Mouse (Mus musculus) cerebellum, adult 2 months (tissue): Measurements from ENCODE around the gene Spindoc. TPM values are rescaled to one million over a fixed set of nuclear protein-coding genes. Genes with fewer than 3 reads are reported as not detected.
"Not testable (repeated sequence)": the region's sequence is repeated elsewhere in the genome, so short reads cannot be mapped to it uniquely, and the experiment has no call there.

Experiments
- DNase-seq, 2 experiments: peaks; one replicate each; pipeline ENCODE4 v3.0.0; 2021
- H3K27ac ChIP-seq: fragments of 200-500 bp; 2 replicates; pipeline ENCODE4 v1.5.1; 2012; ENCODE audit warnings: low read length, control low read depth, inconsistent platforms; ENCODE audit not compliant: insufficient read depth
- H3K27me3 ChIP-seq: fragments of 200-500 bp; 2 replicates; pipeline ENCODE4 v1.6.1; 2012; ENCODE audit warnings: inconsistent platforms, mild to moderate bottlenecking, low read length, moderate library complexity; ENCODE audit not compliant: control insufficient read depth, insufficient read depth
- H3K4me1 ChIP-seq: fragments of 200-500 bp; 2 replicates; pipeline ENCODE4 v1.6.1; 2011; ENCODE audit warnings: low read length; ENCODE audit not compliant: control insufficient read depth, insufficient read depth
- H3K4me3 ChIP-seq: fragments of 200-500 bp; replicated peaks from 2 replicates; pipeline ENCODE3; 2011; ENCODE audit warnings: mild to moderate bottlenecking, low read depth, low read length, control low read depth; ENCODE audit not compliant: insufficient read depth
- CTCF ChIP-seq: fragments of 200-500 bp; IDR thresholded peaks from 2 replicates; pipeline ENCODE4 v1.5.1; 2011; ENCODE audit warnings: low read depth, mild to moderate bottlenecking, control low read depth, low read length, moderate library complexity, borderline replicate concordance; ENCODE audit not compliant: insufficient read depth
- POLR2A ChIP-seq: fragments of 200-500 bp; IDR thresholded peaks from 2 replicates; pipeline ENCODE4 v1.6.1; 2011; ENCODE audit warnings: low read length, control low read depth, borderline replicate concordance; ENCODE audit not compliant: insufficient read depth
- WGBS: fragments of 180-500 bp; shearing (Covaris S2); methylation state at CpG from one replicate; pipeline ENCODE4 v1.1.7; 2018; 5-methylcytosine and 5-hydroxymethylcytosine counted together
- polyA plus RNA-seq: library from polyadenylated mRNA; depleted of rRNA; stranded (reverse); fragments of >200 nt; gene quantifications from 2 replicates; pipeline ENCODE4 v1.2.3, GENCODE M21; 2012

Gene Spindoc
- polyA plus RNA-seq, 1 experiment = 18.5 TPM

DNA sequence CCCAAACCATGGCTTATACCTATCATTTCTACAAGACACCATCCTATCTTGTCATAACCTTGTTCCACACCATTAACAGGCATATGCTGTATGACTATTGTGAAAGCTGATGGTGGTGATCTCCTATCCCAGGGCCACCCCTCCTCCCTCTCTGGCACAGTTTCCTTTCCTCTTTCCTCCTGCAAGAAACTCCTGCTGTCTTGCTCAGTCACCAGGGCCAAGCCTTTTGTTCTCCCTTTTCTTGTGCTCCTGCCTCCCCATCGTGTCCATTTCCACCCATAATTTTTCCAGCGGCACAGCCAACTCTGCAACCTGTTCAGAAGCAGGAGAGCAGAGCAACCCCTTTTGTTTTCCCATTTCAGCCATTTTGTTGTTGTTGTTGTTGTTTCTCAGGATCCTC lies 3.2 kb upstream of the Spindoc start:
- 16% methylated on average over 2 of the region's 2 CpGs for WGBS
- TF ChIP-seq CTCF (no peak), POLR2A (no peak)

DNA sequence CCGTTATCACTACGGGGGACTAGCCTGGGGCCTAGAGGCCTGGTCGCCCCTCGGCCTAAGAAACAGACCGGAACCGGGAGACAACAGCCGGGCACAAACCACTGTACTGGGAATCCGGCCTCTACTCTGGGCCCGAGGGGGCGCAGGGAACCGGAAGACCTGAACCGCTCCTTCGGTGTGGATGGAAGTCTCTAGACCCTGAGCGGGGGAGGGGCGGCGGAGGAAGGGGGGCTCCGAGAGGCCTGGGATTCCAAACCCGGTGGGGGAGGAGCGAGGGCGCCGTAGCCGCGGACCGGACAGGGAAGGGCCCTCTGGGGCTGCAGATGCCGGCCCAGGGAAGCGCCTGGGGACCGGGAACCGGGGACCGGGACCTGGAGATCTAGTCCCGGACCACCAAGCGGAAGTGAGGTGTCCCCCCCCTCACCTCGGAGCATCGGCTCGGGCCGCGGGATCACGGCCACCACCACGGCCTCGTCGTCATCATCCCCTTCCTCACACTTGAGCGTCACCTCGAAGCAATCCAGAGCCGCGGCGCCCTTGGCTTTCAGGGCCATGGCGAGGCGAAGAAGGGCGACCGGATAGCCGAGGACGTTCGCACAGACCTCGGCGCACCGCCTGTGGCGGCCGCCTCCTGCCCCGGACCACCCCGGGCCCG lies 419 bp downstream of the Spindoc start:
- Histone ChIP-seq H3K4me3 (peak overlapping the region; percentile 93), H3K27ac (peak overlapping the region; percentile 85), H3K4me1 (no peaks in the 10 kb centered on the region; the same call in 1 of the 2 replicates), H3K27me3 (no peaks in the 10 kb centered on the region)
- DNase-seq = peak; percentile 55 to 63
- WGBS = under 1% methylated on average over 60 of the region's 60 CpGs
- TF ChIP-seq POLR2A (no peak), CTCF (no peak)

More for the DNA sequence above, 3.2 kb upstream of the Spindoc start:
- no peak overlapping the region for H3K27ac ChIP-seq
- no peaks in the 10 kb centered on the region for H3K27me3 ChIP-seq
- no peak for DNase-seq
- H3K4me3 ChIP-seq = no peak overlapping the region
- no peaks in the 10 kb centered on the region; the same call in 1 of the 2 replicates for H3K4me1 ChIP-seq

DNA sequence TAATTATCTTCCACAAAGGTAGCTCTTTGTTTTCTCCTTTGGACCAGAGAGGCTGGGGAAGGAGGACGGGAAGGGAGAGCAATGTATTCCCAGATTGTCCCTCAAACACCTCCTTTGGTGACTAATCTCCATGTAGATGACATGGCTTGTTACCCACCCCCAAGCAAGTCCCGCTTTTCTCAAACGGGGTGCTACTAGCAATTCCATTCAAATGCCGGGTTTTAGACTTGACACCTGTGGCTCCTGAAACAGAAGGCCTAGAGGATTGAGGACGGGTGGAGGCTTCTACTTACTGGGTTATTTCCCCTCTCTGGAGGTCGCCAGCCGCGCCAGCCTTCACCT lies 917 bp downstream of the Spindoc start:
- Histone ChIP-seq H3K4me1 (no peaks in the 10 kb centered on the region; the same call in 1 of the 2 replicates), H3K4me3 (peak overlapping the region; percentile 93), H3K27me3 (no peaks in the 10 kb centered on the region), H3K27ac (no peak overlapping the region)
- TF ChIP-seq CTCF (no peak), POLR2A (no peak)
- no peak for DNase-seq
- 6% methylated on average over 8 of the region's 8 CpGs for WGBS

DNA sequence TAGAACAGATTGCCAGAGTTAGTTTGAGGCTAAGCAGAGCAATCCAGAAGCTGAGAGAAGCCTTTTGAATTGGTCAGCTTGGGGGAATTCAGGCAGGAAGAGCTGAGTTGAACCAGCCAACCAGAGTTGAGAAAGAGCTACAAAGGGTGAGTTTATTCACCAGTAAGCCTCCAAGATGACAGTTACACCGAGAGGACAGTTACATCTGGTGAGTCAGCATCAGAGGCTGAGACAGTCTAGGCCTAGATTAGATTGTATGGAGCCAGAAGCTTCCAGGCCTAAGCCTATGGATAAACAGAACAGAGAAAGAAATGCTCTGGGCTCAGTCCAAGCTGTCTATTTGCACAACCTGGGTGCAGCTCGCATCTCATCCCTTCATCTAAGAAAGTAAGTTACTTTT lies 5.2 kb downstream of the Spindoc start:
- H3K27me3 ChIP-seq = no peaks in the 10 kb centered on the region
- no peak for DNase-seq
- no peaks in the 10 kb centered on the region; the same call in 1 of the 2 replicates for H3K4me1 ChIP-seq
- TF ChIP-seq CTCF (no peak), POLR2A (no peak)
- WGBS = 91% methylated on average over 2 of the region's 2 CpGs
- no peak overlapping the region for H3K27ac ChIP-seq
- no peak overlapping the region for H3K4me3 ChIP-seq

DNA sequence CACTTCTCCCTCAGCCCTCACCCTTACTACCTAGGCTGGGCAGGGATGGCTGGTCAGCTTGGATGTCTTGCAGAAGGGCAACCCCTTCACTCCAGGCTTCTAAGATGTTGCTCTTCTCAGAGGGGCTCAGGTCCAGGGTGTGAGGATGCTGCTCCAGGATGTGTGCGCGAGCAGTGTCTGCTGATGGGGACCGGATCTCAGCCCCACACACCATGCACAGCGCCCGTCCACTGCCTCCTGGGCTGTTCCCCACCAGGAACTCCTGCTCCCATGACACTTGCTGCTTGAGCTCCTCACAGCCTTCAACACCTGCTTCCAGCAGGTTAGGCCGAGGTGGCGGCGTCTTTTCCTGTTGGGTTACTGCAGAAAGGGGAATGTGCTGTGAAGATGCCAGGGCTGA lies 8.3 kb downstream of the Spindoc start:
- no peak for DNase-seq
- Histone ChIP-seq H3K27ac (no peak overlapping the region), H3K27me3 (no peaks in the 10 kb centered on the region), H3K4me1 (no peaks in the 10 kb centered on the region), H3K4me3 (no peak overlapping the region)
- no peak for TF ChIP-seq POLR2A
- no peak for TF ChIP-seq CTCF
- WGBS = 93% methylated on average over 8 of the region's 8 CpGs

DNA sequence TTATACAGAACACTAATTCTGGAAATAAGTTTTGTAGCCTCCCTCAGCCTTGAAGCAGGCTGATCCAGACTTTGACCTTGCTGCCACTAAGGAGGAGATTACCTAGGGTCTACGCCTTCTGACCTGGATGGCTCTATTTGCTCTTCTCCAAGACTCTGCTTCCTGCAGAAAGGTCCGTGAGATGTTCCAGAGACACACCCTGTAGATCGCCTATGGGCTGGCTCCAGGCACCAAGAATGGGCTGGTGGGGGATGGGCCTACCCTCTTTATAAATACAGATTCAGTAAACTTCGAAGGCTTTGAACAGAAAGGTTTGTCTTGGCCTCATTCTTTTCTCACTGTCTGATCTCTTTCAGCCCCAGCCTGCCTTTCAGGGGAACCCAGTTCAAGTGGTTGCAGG lies 13.3 kb downstream of the Spindoc start:
- H3K4me1 ChIP-seq, H3K4me3 ChIP-seq, H3K27ac ChIP-seq, DNase-seq, H3K27me3 ChIP-seq: not testable (repeated sequence)
- 87% methylated on average over 4 of the region's 4 CpGs for WGBS

DNA sequence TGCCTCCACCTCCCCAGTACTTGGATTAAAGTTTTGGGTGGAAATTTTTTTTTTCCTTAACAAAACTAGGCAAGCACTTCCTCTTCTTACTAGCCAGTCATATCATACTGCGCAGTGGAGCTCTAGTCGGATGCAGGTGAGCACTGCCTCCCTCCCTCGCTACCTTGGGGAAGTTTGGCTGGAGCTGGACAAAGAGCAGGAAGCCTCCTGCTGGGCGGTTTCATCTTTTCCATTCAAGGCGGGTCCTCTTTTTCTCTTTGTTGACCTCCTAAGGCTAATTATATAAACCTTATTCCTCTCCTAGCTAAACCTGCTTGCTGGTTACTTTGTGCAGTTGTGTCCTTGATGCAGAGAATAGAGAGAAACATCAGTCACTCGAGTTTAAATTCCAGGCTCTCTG lies 29.2 kb downstream of the Spindoc start:
- Histone ChIP-seq H3K4me1 (peaks cover 3% of the 10 kb centered on the region; the same call in 1 of the 2 replicates), H3K27me3 (no peaks in the 10 kb centered on the region), H3K4me3 (no peak overlapping the region), H3K27ac (no peak overlapping the region)
- TF ChIP-seq CTCF (no peak), POLR2A (no peak)
- no peak for DNase-seq
- 68% methylated on average over 6 of the region's 6 CpGs for WGBS

DNA sequence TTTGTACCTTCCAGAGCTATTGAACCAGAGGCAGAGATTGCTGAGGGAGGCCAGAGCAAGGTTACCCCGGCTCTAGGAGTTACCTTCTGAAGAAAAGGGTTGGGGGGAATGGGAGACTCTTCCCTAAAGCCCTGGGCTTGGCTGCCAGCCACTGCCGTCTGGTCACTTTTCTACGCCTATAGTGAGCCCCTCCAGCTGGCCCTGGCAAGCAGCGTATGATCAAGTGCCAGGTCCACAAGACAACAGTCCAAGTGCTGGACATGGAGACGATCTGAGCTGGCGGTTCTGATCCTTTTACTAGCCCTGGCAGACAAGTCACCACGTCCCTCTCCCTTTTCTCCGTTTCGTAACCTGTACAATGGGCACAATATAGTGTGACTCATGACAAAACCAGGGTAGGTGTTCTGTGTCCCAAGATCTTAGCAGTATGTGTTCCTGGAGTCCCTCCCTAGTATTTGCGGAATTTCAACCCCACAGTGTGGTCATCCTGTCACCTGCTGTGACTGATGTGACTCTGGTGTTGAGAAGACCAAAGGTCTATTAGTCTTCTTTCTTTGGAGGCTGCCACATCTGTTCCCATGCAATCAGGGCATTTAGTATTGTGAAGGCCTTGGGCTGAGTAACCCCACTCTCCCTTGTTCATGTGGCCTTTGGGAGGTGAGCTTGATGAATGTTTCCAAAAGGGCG lies 29.8 kb downstream of the Spindoc start:
- Histone ChIP-seq H3K4me3 (no peak overlapping the region), H3K27ac (no peak overlapping the region), H3K4me1 (peaks cover 3% of the 10 kb centered on the region; the same call in 1 of the 2 replicates), H3K27me3 (no peaks in the 10 kb centered on the region)
- peak in 1 of 2 experiments; percentile 27 for DNase-seq
- TF ChIP-seq POLR2A (no peak), CTCF (no peak)
- 33% methylated on average over 11 of the region's 11 CpGs for WGBS
